Mouse (Mus musculus): ENCODE results near the gene Man2b2.

Gene Man2b2

GRCm38 (mm10) chr5:36835933-36836332 lies 5.5 kb upstream of the Man2b2 start:
- DNase-seq (ENCODE audit: low spot score): peak; percentile 69

DNA sequence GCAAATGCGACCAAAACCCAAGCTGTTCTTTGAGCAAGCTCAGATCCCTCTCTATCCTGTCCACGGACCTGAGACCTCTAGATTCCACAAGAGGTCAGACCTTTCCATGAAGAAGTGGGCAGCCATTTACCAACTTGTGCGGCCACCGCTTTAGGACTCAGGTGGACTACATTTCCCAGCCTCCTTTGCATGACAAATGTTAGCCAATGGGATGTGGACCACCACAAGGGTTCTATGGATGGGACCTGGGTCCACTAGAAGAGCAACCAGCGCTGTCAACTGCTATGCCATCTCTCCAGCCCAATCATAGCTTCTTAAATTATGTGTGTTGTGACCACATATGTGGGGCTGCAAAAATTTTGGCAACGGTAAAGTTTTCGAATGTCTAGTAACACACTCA lies 819 bp upstream of the Man2b2 start:
- DNase-seq (ENCODE audit: low spot score): peak; percentile 54

- DNase-seq (ENCODE audit: low spot score): no peak
Measured at GRCm38 (mm10) chr5:36829098-36829497, 1.4 kb downstream of the Man2b2 start.

DNA sequence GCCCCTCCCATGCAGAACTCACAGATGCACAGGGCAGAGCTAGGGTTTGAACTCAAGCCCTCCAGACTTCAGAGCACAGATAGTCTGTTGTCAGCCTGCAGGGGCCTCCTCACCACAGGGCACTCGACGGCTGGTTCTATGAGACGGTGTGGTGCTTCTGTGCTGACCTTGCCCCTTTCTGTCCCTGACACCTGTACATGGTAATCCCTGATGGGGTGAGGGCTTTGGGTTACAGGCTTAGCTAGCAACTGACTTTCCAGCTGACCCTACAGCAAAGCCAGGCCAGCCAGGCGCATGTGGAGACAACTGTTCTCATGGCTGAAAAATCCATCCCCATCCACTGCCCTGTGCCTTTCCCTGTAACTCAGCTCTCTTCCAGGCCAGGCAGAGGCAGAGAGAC lies 7.5 kb downstream of the Man2b2 start:
- DNase-seq (ENCODE audit: low spot score): no peak

DNA sequence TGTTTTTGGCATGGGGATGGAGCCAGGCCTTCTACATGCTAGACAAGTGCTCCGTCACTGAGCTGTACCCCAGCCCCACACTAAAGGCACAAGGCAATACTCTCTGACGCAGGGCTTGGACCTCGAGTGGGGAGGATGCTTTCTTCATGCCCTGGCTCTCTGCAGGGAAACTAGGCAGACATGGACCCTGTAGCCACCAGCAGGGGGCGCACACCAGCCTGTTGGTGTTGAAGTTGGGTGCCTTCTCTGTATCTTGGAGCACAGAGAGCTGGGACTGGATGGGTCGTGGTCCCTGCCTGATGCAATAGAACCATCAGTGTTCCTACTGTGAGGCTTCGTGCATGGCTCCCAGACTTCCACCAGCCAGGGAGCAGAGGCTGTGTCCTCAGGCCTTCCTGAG lies 10.3 kb downstream of the Man2b2 start:
- no peak for DNase-seq (ENCODE audit: low spot score)

- DNase-seq (ENCODE audit: low spot score): no peak
Measured at GRCm38 (mm10) chr5:36819742-36820141, 10.7 kb downstream of the Man2b2 start.

DNA sequence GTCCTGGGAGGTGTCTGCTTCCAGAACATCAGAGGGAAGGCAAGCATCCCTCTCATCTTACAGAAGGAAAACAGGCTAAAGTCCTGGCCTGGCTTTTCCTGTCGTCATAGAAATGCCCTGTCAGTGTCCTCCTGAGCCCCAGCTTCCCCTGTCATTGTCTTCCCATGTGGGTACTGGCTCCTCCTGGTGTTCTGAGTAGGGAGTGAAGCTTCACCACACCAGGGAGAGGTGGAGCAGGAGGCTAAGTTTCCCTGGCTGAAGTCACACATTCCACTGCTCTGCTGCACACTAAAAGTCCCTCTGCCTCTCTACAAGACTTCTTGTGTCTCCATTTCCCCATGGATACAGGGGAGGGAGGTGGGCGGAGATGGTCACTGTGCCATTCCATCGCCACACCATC lies 12.7 kb downstream of the Man2b2 start:
- no peak for DNase-seq (ENCODE audit: low spot score)

- DNase-seq (ENCODE audit: low spot score): no peak
Measured at GRCm38 (mm10) chr5:36814554-36814953, 15.9 kb downstream of the Man2b2 start.

DNA sequence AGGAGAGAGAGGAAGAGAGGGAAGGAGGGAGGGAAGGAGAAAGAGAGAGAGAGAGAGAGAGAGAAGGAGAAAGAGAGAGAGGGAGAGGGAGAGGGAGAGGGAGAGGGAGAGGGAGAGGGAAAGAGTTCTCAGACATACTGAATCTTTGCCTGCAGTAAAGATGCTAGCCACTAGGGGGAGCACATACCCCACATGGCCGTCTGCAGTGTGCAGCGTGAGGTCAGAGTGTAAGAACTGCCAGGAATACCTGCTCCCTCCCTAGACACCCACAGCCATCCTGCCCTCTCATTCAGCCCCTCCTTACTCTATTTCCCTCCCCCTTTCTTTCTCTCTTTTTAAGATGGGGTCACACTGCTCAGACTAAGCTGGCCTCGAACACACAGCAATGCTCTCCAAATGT lies 19.0 kb downstream of the Man2b2 start:
- no peak for DNase-seq (ENCODE audit: low spot score)

- DNase-seq (ENCODE audit: low spot score): no peak
Measured at GRCm38 (mm10) chr5:36810634-36811033, 19.8 kb downstream of the Man2b2 start.

- no peak for DNase-seq (ENCODE audit: low spot score)
Measured at GRCm38 (mm10) chr5:36809123-36809522, 21.3 kb downstream of the Man2b2 start.

DNA sequence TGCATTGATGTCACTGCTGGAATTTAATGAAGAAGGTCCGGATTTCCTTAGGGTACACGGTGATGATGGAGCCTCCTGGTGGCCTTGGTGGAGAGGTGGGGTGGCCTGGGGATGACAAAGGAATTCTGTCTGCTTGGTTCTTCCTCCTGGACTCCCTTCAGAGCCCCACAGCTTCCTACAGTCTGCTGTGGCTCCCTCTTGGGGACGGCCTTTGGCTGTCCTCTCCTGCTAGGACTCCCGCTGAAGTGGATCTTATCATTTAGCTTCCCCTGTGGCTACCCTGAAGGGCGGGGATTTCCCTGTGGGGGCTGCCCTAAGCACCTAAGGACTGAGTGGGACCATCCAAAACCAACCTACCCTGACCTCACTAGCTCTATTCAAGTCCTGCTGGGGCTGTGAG lies 23.3 kb downstream of the Man2b2 start:
- no peak for DNase-seq (ENCODE audit: low spot score)

DNA sequence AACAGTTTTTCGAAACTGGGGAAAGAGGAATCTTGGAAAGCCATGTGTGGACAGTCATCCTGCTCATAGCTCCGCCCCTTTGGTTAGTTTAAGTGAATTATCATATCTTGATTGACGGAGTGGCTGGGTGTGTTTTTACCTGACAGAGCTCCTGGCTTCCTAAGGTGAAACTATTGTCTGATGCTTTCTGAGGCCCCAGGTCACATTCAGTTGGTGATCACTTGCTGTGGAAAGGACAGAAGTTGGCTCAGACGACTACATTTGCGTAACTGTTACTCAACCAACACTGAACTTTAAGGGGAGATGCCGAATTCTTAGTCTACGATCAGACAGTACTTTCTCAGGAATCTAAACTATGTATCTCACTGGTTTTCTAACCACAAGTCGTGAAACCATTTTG lies 33.2 kb downstream of the Man2b2 start:
- DNase-seq (ENCODE audit: low spot score): no peak

- peak; percentile 88 for DNase-seq (ENCODE audit: low spot score)
Measured at GRCm38 (mm10) chr5:36796296-36797014, 34.0 kb downstream of the Man2b2 start, which contains the start of gene Mrfap1. Gene Mrfap1 (minus strand): TSS chr5:36796772.

- DNase-seq (ENCODE audit: low spot score): peak; percentile 36
Measured at GRCm38 (mm10) chr5:36795647-36796295, 34.7 kb downstream of the Man2b2 start.

DNA sequence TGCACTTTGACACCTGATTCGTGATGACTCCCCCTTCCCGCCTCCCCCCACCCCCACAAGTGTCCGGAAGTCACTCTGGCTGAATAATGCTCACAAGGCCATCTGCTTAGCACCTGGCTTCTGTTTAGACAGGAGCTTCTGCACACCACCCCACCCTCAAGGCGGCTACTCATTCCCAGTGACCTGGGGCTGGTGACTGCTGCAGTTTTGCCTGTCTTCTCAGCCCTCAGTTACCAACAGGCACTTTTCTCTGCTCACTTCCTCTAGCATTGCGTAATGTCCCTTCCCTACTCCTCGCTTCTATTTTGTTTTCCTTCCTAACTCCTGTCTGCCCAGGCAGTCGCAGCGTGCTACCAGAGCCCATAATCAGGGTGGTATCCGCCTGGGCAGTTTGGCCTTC lies 38.6 kb downstream of the Man2b2 start:
- no peak for DNase-seq (ENCODE audit: low spot score)

DNA sequence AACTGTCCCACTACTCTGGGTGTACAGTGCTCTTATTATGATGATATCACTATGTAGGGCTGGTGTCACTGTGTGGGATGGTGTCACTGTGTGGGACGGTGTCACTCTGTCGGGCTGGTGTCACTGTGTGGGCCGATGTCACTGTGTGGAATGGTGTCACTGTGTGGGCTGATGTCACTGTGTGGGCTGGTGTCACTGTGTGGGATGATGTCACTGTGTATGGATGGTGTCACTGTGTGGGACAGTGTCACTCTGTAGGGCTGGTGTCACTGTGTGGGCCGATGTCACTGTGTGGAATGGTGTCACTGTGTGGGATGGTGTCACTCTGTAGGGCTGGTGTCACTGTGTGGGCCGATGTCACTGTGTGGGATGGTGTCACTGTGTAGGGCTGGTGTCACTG lies 44.4 kb downstream of the Man2b2 start:
- DNase-seq (ENCODE audit: low spot score): no peak

DNA sequence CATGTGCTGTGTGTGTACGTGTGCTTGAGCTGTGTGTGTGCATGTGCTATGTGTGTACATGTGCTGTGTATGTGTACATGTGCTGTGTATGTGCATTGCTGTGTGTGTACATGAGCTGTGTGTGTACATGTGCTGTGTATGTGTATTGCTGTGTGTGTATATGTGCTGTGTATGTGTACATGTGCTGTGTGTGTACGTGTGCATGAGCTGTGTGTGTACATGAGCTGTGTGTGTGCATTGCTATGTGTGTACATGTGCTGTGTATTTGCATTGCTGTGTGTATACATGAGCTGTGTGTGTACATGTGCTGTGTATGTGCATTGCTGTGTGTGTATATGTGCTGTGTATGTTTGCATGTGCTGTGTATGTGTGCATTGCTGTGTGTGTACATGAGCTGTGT lies 50.9 kb downstream of the Man2b2 start:
- no peak for DNase-seq (ENCODE audit: low spot score)

GRCm38 (mm10) chr5:36778901-36779300 lies 51.6 kb downstream of the Man2b2 start:
- no peak for DNase-seq (ENCODE audit: low spot score)

GRCm38 (mm10) chr5:36777186-36777585 lies 53.3 kb downstream of the Man2b2 start:
- no peak for DNase-seq (ENCODE audit: low spot score)

GRCm38 (mm10) chr5:36776021-36776575 lies 54.4 kb downstream of the Man2b2 start:
- no peak for DNase-seq (ENCODE audit: low spot score)

- no peak for DNase-seq (ENCODE audit: low spot score)
Measured at GRCm38 (mm10) chr5:36775317-36775716, 55.1 kb downstream of the Man2b2 start.

DNA sequence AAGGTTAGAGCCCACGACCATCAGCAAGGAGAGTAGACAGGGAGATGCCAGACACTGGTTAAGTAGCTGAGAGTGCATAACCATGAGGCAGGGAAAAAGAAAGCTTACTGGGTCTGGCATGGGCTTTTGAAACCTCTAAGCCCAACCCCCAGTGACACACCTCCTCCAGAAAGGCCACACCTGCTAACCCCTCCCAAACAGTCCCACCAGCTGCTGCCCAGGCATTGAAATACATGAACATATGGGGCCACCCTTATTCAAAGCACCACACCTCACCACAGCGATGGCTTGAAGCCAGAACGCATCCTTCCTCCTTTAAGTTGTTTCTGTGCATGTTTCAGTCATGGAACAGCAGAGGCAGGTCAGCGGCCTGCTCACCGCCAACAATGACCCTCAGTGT lies 57.9 kb downstream of the Man2b2 start:
- no peak for DNase-seq (ENCODE audit: low spot score)

DNA sequence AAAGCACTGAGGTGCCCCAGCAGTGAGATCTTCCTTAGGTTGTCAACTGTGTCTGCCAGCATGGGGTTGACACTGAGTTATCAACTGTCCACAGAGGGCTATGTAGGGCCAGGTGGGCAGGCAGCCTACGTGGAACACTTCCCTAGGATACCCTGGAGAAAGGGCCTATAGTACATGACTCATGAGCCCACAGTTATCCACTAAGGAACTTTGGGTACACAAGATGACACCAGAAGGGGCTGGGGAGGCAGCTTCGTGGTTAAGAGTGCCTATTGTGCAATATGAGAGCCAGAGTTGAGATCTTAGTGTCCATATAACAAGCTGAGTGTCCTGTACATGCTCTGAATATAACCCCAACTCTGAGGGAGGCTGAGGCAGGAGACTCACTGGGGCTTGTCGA lies 60.9 kb downstream of the Man2b2 start:
- DNase-seq (ENCODE audit: low spot score): no peak
